Mouse (Mus musculus): Measurements from ENCODE around the gene Slco1a4. TPM values are rescaled to one million over a fixed set of nuclear protein-coding genes. Genes with fewer than 3 reads are reported as not detected.
"Not testable (repeated sequence)": the region's sequence is repeated elsewhere in the genome, so short reads cannot be mapped to it uniquely, and the experiment has no call there.

Gene Slco1a4
- polyA plus RNA-seq (2014; fragmentation: Nextera tagmentation; extraction: Ambion mirVana): 3.4 and 3.5 TPM in 2 replicates

DNA sequence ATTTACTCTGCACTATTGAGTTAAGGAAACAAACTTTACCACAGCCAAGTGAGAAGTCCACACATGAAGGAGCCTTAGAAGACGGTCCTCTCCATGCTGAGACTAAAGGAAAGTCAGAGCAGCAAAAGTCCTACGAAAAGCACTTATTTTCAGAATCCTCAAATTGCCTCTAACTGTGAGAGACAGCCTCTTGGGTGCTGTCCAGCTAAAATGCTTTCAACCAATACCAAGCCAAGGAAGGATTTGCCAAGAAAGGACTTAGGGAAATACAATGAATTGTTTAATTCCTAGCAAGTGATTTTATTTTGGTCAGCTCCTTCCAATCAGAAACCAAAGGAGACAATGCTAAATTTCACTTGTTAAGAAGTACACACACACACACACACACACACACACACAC is at the start of gene Slco1a4:
Gene Slco1a4 (minus strand): TSS at position 115 of the 400 bp plus-strand sequence.
- Histone ChIP-seq H3K36me3 (ENCODE audit: control insufficient read depth, insufficient read depth, low read length) (no peaks in the 10 kb centered on the region), H3K4me3 (ENCODE audit: low read depth, low read length) (no peak within 1 kb of the TSS), H3K27me3 (replicated peaks; ENCODE audit: control insufficient read depth, insufficient read depth, low read length) (no peaks in the 10 kb centered on the region), H3K9ac (ENCODE audit: low read length) (no peak within 1 kb of the TSS), H3K27ac (ENCODE audit: low read depth, low read length) (no peak within 1 kb of the TSS), H3K4me2 (ENCODE audit: low read length) (no peak within 1 kb of the TSS), H3K4me1 (ENCODE audit: control insufficient read depth, insufficient read depth, low read length) (no peaks in the 10 kb centered on the region), H3K9me3 (replicated peaks; ENCODE audit: control insufficient read depth, low read length) (no peaks in the 10 kb centered on the region)
- DNase-seq (ENCODE audit: low spot score) (peak; percentile 31), ATAC-seq (no peak)
- 65% methylated on average over 2 of the region's 2 CpGs for WGBS

DNA sequence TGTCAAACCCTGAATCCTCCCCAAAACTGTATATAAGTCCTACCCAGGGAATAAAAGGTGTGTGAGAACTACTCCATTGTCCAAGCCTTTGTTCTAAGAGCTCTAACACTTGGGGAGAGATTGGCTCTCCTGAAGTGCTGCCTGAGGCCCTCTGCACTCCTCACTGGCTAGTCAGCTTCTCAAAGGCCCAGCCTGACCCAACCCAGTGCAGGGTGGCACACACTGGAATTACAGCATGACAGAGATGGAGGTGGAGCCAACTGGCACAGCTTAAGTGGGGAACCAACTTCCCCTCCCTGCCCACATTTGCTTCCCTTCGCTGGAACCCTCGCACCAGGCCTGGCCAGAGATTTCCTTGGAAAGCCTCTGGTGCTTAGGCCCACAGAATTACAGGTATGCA is 42.2 kb upstream of the Slco1a4 start:
- Histone ChIP-seq H3K9me3 (replicated peaks; ENCODE audit: control insufficient read depth, low read length) (no peaks in the 10 kb centered on the region), H3K9ac (ENCODE audit: low read length) (no peak overlapping the region), H3K4me3 (ENCODE audit: low read depth, low read length) (no peak overlapping the region), H3K4me1 (ENCODE audit: control insufficient read depth, insufficient read depth, low read length) (no peaks in the 10 kb centered on the region), H3K27ac (ENCODE audit: low read depth, low read length) (no peak overlapping the region), H3K27me3 (replicated peaks; ENCODE audit: control insufficient read depth, insufficient read depth, low read length) (no peaks in the 10 kb centered on the region), H3K36me3 (ENCODE audit: control insufficient read depth, insufficient read depth, low read length) (no peaks in the 10 kb centered on the region), H3K4me2 (ENCODE audit: low read length) (no peak overlapping the region)
- 71% methylated on average over 2 of the region's 2 CpGs for WGBS
- ATAC-seq (no peak; the same call in 1 of the 2 replicates), DNase-seq (ENCODE audit: low spot score) (no peak)

DNA sequence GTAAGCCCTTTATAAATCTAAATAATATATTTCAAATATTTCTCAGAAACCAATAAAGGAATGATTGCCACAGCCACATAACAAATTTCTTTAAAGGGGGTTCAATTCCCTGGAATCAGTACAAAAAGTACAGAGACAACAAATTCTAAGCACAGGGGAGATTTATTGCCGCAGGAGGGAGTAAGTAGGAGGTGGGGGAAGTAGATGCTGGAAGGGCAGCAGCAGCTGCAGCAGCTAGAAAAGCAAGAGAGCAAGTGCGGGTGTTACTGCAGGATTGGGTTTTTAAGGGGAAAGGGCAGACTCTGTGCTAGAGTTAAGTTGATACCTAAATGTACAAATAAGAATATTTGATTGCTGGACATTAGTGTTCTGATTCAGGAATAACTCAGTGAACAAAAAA is 33.7 kb upstream of the Slco1a4 start:
- Histone ChIP-seq H3K9me3 (replicated peaks; ENCODE audit: control insufficient read depth, low read length) (no peaks in the 10 kb centered on the region), H3K27ac (ENCODE audit: low read depth, low read length) (no peak overlapping the region), H3K27me3 (replicated peaks; ENCODE audit: control insufficient read depth, insufficient read depth, low read length) (no peaks in the 10 kb centered on the region), H3K9ac (ENCODE audit: low read length) (no peak overlapping the region), H3K4me1 (ENCODE audit: control insufficient read depth, insufficient read depth, low read length) (no peaks in the 10 kb centered on the region), H3K4me2 (ENCODE audit: low read length) (no peak overlapping the region), H3K4me3 (ENCODE audit: low read depth, low read length) (no peak overlapping the region), H3K36me3 (ENCODE audit: control insufficient read depth, insufficient read depth, low read length) (no peaks in the 10 kb centered on the region)
- DNase-seq (ENCODE audit: low spot score) (no peak), ATAC-seq (no peak)
- 69% methylated on average over 2 of the region's 2 CpGs for WGBS

DNA sequence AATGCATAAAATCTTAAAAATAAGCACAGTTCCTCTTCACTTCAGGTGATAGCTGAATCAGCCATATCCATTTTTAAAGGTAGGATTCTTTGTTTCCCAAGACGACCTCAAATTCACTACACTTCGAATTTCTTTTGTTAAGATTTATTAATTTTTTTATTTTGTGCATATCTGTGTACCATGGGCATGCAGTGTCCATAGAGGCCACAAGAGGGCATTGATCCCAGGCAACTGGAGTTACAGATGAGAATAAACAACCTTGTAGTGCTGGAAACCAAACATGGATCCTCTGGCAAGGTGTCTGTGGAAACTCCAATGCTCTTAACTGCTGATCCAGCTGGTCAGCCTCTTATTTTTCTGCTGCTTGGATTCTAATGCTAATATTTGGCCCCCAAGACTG is 32.2 kb upstream of the Slco1a4 start:
- Histone ChIP-seq H3K4me3 (ENCODE audit: low read depth, low read length) (no peak overlapping the region), H3K27me3 (replicated peaks; ENCODE audit: control insufficient read depth, insufficient read depth, low read length) (no peaks in the 10 kb centered on the region), H3K36me3 (ENCODE audit: control insufficient read depth, insufficient read depth, low read length) (no peaks in the 10 kb centered on the region), H3K9ac (ENCODE audit: low read length) (no peak overlapping the region), H3K27ac (ENCODE audit: low read depth, low read length) (no peak overlapping the region), H3K4me1 (ENCODE audit: control insufficient read depth, insufficient read depth, low read length) (no peaks in the 10 kb centered on the region), H3K9me3 (replicated peaks; ENCODE audit: control insufficient read depth, low read length) (no peaks in the 10 kb centered on the region), H3K4me2 (ENCODE audit: low read length) (no peak overlapping the region)
- WGBS: 68% methylated on average over 2 of the region's 2 CpGs
- no peak for DNase-seq (ENCODE audit: low spot score)
- ATAC-seq: no peak

DNA sequence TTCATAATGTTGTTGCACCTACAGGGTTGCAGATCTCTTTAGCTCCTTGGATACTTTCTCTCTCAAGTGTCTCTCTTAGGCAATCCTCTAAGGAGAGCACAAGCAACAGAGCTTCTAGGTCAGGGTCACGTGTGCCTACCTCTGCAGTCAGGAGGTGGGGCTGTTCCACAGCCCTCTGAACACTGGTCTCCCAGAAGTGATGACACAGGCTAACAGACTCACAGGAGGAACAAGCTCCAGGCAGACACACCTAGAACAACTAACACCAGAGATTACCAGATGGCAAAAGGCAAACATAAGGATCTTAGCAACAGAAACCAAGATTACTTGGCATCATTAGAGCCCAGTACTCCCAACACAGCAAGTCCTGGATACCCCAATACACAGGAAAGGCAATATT is 26.6 kb upstream of the Slco1a4 start:
- Histone ChIP-seq H3K27ac (ENCODE audit: low read depth, low read length) (no peak overlapping the region), H3K4me2 (ENCODE audit: low read length) (no peak overlapping the region), H3K4me3 (ENCODE audit: low read depth, low read length) (no peak overlapping the region), H3K27me3 (replicated peaks; ENCODE audit: control insufficient read depth, insufficient read depth, low read length) (no peaks in the 10 kb centered on the region), H3K36me3 (ENCODE audit: control insufficient read depth, insufficient read depth, low read length) (no peaks in the 10 kb centered on the region), H3K9me3 (replicated peaks; ENCODE audit: control insufficient read depth, low read length) (no peaks in the 10 kb centered on the region), H3K4me1 (ENCODE audit: control insufficient read depth, insufficient read depth, low read length) (no peaks in the 10 kb centered on the region), H3K9ac (ENCODE audit: low read length) (no peak overlapping the region)
- DNase-seq (ENCODE audit: low spot score): no peak
- 76% methylated on average over 1 of the region's 1 CpGs for WGBS
- ATAC-seq: no peak

DNA sequence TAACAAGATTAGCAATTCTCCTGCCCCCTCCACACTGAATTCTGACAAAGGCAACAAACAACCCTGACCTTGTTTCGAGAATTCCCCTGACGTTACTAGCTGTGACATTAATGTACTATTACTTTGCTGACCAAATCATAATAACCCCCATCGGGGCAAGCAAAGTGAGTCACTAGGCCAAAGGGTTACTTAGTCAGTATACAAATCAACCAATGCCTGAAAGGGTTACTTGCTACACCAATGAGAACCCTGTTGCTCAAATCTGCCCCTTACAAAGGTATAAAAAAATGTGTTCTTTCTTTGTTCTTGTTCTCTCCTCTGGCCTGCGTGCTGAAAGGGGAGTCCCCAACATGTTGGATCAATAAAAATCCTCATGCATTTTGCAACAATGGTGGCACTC is 19.7 kb upstream of the Slco1a4 start:
- H3K4me3 ChIP-seq (ENCODE audit: low read depth, low read length); DNase-seq (ENCODE audit: low spot score); ATAC-seq; H3K27ac ChIP-seq (ENCODE audit: low read depth, low read length); H3K9me3 ChIP-seq (replicated peaks; ENCODE audit: control insufficient read depth, low read length); H3K4me2 ChIP-seq (ENCODE audit: low read length); H3K9ac ChIP-seq (ENCODE audit: low read length); H3K4me1 ChIP-seq (ENCODE audit: control insufficient read depth, insufficient read depth, low read length); H3K27me3 ChIP-seq (replicated peaks; ENCODE audit: control insufficient read depth, insufficient read depth, low read length); H3K36me3 ChIP-seq (ENCODE audit: control insufficient read depth, insufficient read depth, low read length): not testable (repeated sequence)
- 79% methylated on average over 4 of the region's 4 CpGs for WGBS

DNA sequence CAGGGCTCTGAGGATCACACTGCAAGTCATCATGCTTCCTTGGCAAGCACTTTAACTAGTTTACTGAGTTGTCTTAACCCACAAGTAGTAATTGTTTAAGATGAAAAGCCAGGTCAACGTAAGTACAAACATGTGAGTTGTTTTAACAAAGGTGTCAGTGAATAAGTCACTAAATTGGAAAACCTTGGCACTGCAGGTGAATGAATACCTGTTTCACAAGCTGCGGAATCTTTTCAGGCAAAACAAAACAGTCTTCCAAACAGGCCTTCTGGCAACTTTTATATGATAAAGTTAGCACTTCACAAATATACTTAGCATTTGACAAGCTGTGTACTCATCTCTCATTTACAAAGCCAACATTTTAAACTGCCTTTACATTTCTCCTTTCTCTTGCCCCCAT is 15.7 kb upstream of the Slco1a4 start:
- no peak overlapping the region for H3K4me3 ChIP-seq (ENCODE audit: low read depth, low read length)
- ATAC-seq (no peak), DNase-seq (ENCODE audit: low spot score) (no peak)
- no peak overlapping the region for H3K4me2 ChIP-seq (ENCODE audit: low read length)
- H3K27me3 ChIP-seq (replicated peaks; ENCODE audit: control insufficient read depth, insufficient read depth, low read length): no peaks in the 10 kb centered on the region
- no peaks in the 10 kb centered on the region for H3K9me3 ChIP-seq (replicated peaks; ENCODE audit: control insufficient read depth, low read length)
- H3K27ac ChIP-seq (ENCODE audit: low read depth, low read length): no peak overlapping the region
- H3K9ac ChIP-seq (ENCODE audit: low read length): no peak overlapping the region
- H3K4me1 ChIP-seq (ENCODE audit: control insufficient read depth, insufficient read depth, low read length): no peaks in the 10 kb centered on the region
- H3K36me3 ChIP-seq (ENCODE audit: control insufficient read depth, insufficient read depth, low read length): no peaks in the 10 kb centered on the region
- 82% methylated on average over 2 of the region's 2 CpGs for WGBS

DNA sequence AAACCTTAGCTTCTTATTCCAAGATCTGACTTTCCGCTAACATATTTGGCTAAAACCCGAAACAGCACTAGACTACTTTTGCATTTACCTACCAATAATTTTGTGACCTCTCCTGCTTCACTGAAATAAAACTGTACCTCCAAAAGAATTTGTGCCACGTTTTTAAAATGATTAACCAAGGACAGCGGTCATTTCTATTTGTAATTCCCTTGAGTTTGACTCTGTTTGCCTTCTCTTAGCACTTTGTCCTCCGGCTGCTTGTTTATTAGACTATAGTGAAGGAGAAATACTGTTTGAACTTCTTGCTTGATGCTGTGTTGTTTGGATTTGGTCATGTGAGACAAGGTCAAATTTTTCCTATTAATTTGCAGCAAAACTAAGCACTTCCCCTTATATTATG is 12.7 kb upstream of the Slco1a4 start:
- H3K4me1 ChIP-seq (ENCODE audit: control insufficient read depth, insufficient read depth, low read length): no peaks in the 10 kb centered on the region
- ATAC-seq: no peak
- no peak overlapping the region for H3K4me3 ChIP-seq (ENCODE audit: low read depth, low read length)
- H3K27me3 ChIP-seq (replicated peaks; ENCODE audit: control insufficient read depth, insufficient read depth, low read length): no peaks in the 10 kb centered on the region
- no peak overlapping the region for H3K4me2 ChIP-seq (ENCODE audit: low read length)
- no peaks in the 10 kb centered on the region for H3K36me3 ChIP-seq (ENCODE audit: control insufficient read depth, insufficient read depth, low read length)
- no peak for DNase-seq (ENCODE audit: low spot score)
- H3K9me3 ChIP-seq (replicated peaks; ENCODE audit: control insufficient read depth, low read length): no peaks in the 10 kb centered on the region
- no peak overlapping the region for H3K9ac ChIP-seq (ENCODE audit: low read length)
- H3K27ac ChIP-seq (ENCODE audit: low read depth, low read length): no peak overlapping the region
- 87% methylated on average over 5 of the region's 5 CpGs for WGBS

DNA sequence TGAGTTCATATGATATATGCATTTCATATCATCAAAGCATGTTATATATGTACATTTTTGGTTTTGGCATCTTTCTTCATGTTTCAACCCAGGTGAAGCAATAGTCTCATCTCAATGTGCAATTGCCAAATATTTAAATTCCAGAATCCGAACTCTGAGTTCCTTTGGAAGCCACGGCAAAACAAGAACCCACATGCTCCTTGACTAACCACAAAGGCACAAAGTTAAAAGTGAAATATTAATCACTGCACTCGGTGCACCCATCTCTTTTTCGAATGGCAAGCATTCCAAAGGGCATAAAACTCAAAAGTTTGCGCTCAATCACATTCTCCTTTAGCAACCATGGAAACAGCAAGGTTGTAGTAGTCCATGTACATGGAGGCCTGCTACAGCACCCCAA is 10.0 kb upstream of the Slco1a4 start:
- no peaks in the 10 kb centered on the region for H3K9me3 ChIP-seq (replicated peaks; ENCODE audit: control insufficient read depth, low read length)
- H3K4me1 ChIP-seq (ENCODE audit: control insufficient read depth, insufficient read depth, low read length): no peaks in the 10 kb centered on the region
- H3K4me2 ChIP-seq (ENCODE audit: low read length): no peak overlapping the region
- 88% methylated on average over 5 of the region's 5 CpGs for WGBS
- no peak for DNase-seq (ENCODE audit: low spot score)
- H3K36me3 ChIP-seq (ENCODE audit: control insufficient read depth, insufficient read depth, low read length): no peaks in the 10 kb centered on the region
- no peak overlapping the region for H3K9ac ChIP-seq (ENCODE audit: low read length)
- H3K27me3 ChIP-seq (replicated peaks; ENCODE audit: control insufficient read depth, insufficient read depth, low read length): no peaks in the 10 kb centered on the region
- no peak overlapping the region for H3K4me3 ChIP-seq (ENCODE audit: low read depth, low read length)
- H3K27ac ChIP-seq (ENCODE audit: low read depth, low read length): no peak overlapping the region
- ATAC-seq: no peak

Data from forebrain, embryonic 14.5 days (tissue).